Mouse (Mus musculus): Measurements from ENCODE around the gene Tcp1.
"Not testable (repeated sequence)": the region's sequence is repeated elsewhere in the genome, so short reads cannot be mapped to it uniquely, and the experiment has no call there.

The Tcp1 gene

GRCm38 (mm10) chr17:12915881-12916583, 531 bp downstream of the Tcp1 start, which contains the start of gene Mrpl18:
Gene Mrpl18 (minus strand): TSS chr17:12916345.
- DNase-seq (ENCODE audit: low spot score), result peak; percentile 98

DNA sequence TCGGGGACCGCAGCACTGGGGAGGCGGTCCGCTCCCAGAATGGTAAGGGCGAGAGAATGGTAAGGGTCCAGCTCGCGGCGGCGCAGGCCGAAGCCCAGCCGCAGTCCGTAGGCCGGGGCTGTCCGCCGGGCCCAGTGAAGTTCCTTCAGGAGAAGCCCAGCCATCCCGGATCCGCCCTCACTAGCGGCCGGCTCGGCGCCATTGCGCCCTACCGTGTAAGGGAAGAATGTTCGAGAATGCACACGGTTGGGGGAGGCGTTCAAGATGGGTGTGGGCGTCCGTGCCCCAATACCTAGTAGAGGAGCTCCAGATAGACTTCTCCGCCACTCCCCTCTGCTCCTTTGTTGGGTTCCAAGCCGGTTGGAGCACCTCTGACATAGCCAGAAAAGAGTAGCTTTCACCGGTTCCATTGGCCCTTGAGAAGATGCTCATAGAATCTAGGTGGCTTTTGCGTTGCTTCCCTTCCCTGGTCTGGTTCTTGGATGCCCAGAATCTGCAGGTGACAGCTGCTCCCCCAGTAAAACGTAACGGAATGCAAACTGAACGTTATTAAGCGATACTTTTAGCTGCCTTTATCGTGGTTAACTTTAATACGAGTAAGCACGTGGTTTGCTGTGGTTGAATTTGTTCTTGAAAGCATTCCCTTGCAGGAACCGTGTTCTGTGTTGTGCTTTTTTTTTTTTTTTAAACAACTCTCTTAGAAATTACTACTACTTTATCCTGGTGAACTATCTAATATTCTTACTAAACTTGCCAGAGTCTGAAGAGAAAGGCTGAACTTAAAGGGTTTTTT, 1.3 kb downstream of the Tcp1 start:
- DNase-seq (ENCODE audit: low spot score), result no peak

DNA sequence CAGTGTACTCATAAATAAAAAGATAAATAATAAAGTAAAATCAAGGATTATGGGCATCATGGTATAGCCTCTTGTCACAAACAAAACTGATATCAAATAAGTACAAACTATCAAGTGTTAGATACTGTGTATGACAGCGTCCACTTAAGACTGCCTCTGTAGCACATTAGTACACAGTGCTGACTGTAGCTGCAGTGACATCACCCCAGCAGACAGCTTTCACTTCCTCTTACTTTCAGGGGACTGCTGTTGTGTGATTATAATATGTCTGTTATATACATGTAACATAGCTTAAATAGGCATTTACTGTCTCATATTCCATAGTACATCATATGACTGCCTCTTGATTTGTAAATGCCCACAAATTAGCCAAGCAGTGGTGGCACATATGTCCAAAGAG, 5.6 kb downstream of the Tcp1 start:
- no peak for DNase-seq (ENCODE audit: low spot score)

DNA sequence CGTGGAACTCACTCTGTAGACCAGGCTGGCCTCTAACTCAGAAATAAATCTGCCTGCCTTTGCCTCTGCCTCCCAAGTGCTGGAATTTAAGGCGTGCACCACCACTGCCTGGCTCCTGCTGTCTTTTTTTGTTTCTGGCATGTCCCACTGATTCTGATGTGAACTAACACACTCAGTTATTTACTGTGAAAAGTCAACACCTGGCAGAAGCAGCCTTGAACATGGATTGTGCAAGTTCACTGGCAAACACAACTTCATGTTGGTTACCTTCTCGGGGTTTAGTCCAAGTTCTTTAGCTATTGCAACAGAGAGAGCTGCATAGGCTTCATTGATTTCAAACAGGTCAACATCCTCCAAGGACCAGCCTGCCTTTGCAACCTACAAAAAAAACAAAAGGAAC, 9.5 kb downstream of the Tcp1 start:
- DNase-seq (ENCODE audit: low spot score), result no peak

GRCm38 (mm10) chr17:12925703-12926180, 10.2 kb downstream of the Tcp1 start:
- no peak for DNase-seq (ENCODE audit: low spot score)

DNA sequence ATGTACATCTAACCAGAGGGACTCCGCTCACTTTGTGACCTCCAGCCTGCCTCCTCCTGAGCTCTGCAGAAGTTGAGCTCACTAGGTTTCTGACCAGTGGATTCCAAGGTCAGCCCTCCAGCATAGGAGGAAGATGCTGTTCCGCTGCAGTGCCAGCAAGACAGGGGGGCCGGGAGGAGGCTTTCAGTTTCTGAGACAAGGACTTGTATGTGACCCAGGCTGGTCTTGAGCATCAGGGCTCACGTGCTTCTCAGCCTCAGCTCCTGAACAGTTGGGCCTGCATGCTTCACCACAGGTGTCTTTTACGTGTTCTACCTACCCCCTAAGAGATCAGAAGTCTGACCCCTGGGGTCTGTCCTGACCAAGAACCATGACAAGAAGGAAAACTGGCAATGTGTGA, 16.1 kb downstream of the Tcp1 start:
- DNase-seq (ENCODE audit: low spot score), result peak; percentile 4

- DNase-seq (ENCODE audit: low spot score), result no peak
Measured at GRCm38 (mm10) chr17:12935719-12936118, 20.2 kb downstream of the Tcp1 start.

DNA sequence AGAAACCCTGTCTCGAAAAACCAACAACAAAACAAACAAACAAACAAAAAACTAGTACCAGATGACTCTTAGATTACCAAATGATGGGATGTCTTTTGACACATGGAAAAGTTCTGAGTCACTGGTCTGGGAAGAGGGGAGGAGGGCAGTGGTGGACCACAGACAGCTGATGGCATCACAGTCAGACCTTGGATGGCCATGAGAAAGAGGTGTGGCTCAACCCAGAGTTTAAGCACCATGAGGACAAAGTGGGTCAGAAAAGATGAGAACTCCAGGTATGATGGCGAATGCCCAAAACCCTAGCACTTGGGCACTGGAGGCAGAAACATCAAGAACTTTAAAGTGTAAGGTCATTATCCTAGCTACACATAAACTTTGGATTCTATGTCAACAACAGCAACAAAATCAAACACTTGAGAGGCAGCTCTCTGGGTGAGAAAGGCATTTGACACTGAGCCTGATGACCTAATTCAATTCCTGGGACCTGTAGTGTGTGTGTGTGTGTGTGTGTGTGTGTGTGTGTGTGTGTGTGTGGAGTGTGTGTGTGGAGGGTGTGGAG, 22.0 kb downstream of the Tcp1 start:
- DNase-seq (ENCODE audit: low spot score), result no peak

DNA sequence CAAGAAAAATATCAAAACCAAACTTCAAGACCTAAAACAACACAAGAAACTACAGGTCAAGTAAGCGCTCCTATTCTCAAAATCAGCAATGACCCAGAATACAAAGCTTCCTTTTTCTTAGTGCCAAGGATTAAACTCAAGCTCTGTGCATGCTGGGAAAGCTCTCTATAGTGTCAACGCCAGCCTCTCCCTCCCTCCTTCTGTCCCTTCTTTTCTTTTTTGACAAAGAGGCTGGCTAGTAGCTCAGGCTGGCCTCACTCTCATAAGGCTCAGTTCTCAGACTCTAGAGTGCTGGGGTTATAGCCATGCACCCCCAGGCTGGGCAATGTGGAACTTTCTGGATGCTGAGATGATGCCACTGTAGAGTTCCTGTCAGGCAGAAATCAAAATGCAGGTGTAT, 22.6 kb downstream of the Tcp1 start:
- DNase-seq (ENCODE audit: low spot score), result no peak

- not testable (repeated sequence) for DNase-seq (ENCODE audit: low spot score)
Measured at GRCm38 (mm10) chr17:12939377-12940148, 24.1 kb downstream of the Tcp1 start.

DNA sequence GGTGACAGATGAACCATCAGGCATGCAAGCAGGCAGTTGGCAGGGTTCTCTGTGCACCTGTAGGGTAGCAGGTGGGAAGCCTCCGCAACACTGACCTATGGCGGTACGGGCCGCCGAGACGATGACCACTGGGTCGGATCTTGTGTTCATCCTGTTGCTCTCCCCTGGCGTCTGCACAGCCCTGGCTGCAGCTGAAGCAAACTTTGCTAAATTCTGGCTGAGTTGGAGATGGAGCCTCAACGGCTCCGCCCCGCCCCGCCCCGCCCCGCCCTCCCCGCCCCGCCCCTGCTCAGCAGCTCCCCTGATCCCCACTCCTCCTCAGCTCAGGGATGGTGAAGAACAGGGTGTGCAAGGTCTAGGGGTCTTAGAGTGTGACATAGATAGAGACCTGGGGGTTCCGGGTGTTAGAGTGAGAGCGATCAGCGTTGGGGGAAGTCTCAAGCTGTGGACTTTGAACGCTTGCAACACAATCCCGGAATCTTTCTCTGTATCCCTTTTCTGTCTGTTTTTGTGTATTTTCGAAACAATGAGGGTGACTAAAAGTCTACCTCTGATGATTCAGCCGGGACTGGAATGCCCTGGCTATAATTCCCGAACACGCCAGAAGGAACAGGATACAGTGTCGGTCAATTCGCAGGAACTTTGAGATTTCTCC, 24.8 kb downstream of the Tcp1 start, which contains the start of gene Acat3:
Gene Acat3, minus strand, starts transcription at position 450 of the 655 bp plus-strand sequence.
- DNase-seq (ENCODE audit: low spot score), result no peak

GRCm38 (mm10) chr17:12941543-12942260, 26.2 kb downstream of the Tcp1 start:
- DNase-seq (ENCODE audit: low spot score), result no peak

DNA sequence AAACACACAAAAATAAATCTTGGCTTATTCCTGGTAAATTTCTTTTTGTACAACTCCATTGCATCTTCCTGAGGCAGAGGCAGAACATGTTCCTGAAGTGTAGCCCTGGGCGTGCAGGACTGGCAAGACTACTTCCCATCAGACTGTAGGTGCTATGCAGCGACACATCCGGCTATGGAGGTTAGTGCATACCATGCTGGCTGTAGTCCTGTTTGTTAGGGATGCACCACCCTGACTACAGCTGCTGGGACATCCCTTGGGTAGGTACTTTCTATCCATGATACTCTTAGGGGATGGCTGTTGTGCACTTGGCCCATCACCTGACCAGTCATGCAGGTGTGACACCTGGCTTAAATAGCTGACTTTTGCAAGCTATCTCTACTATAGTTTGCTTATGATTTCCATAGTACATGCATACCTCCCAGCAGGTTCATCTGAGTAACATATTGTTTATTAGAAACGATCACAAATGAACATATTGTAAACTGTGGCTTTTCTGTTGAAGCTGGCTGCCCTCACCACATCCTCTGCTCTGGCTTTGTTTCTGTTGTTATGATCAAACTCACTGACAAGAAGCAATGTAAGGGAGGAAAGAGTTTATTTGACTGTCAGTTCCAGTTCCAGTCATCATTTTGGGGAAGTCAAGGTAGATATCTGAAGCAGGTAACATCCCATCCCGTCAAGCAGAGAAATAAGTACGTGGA, 27.1 kb downstream of the Tcp1 start:
- DNase-seq (ENCODE audit: low spot score), result no peak

DNA sequence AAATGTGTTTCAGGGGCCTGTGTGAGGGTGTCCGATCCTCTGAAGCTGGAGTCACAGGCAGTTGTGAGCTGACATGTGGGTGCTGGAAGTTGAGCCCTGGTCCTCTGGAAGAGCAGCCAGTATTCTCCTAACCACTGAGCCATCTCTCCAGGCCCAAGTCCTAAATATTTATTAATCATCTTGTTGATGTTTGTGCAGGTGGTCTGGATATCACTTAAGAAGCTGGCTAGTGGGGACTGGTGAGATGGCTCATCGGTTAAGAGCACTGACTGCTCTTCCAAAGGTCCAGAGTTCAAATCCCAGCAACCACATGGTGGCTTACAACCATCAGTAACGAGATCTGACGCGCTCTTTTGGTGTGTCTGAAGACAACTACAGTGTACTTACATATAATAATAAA, 34.2 kb downstream of the Tcp1 start:
- no peak for DNase-seq (ENCODE audit: low spot score)

DNA sequence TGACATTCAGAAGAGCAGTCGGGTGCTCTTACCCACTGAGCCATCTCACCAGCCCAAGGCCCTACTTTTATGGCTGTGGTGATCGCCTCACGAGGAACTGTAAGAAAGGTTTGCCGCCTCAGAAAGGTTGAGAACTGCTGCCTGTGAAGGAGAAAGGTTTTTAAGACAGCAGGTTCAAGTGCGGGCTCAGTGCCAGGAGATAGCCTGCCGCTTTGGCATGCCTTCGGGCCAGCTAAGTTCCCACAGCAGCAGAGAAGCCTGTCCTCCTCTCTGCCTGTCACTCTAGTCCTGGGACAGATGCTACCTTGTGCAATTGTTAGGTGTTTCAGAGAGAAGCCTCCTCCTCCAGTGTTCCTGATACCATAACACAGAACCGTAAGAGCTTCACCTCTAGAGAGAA, 41.2 kb downstream of the Tcp1 start:
- DNase-seq (ENCODE audit: low spot score), result no peak

- DNase-seq (ENCODE audit: low spot score), result not testable (repeated sequence)
Measured at GRCm38 (mm10) chr17:12959377-12959776, 43.9 kb downstream of the Tcp1 start.

DNA sequence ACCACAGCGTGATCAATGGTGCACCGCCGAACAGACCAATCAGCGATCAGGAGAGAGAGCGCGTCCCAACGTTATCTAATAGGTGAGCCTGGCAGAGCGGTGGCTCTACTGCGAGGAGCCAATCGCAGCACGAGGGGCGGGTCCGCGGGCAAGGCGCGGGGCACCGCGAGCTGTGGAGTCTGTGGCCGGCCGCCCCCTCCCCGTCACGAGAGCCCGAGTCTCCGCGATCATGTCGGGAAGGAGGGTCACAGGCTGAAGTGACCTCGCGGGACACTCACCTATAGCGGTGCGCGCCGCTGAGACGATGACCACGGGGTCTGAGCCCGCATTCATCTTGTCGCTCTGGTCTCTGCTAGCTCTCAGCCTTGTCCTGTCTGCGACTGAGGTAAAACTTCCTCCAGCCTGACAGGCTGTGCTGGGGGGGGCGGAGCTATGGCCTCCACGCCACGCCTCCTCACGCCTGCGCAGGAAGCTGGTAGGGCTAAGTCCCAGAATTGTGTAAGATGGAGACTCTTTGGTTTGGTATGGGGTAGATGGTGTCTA, 44.9 kb downstream of the Tcp1 start, which contains the start of gene Acat2:
Gene Acat2, minus strand, starts transcription at position 417 of the 543 bp plus-strand sequence.
- peak; percentile 92 for DNase-seq (ENCODE audit: low spot score)

DNA sequence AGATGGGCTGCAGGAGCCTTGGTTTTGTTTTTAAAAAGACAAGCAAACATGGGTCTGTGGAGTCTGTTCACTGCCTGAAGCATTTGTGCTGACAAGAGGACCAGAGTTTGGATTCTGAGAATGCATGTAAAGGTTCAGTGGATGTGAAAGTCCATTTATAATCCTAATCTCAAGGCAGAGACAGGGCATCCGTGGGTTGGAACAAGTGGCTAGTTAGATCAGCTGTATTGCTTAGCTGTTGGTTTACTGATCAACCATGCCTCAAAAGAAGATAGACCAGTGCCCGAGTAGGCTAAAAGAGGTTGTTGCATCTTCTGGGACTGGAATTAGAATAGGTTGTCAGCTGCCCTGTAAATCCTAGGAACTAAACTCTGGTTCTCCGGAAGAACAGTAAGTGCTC, 48.0 kb downstream of the Tcp1 start:
- no peak for DNase-seq (ENCODE audit: low spot score)

DNA sequence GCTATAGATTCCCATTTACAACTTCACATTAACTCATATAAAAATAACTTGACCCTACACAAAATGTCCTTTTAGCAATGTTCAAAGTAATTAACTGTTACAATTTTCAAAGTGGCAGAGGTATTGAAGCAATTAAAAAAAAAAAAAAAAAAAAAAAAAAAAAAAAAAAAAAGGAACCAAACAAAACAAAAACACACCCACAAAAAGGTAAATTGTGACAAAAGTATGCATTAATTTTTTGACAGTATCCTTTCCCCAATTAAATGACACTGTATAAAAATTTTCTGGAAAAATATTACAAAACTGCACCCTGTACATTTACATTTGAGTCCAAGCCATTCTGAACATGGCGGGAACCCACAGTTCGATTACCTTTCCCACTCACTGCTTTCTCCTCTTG, 51.7 kb downstream of the Tcp1 start:
- DNase-seq (ENCODE audit: low spot score), result no peak

- DNase-seq (ENCODE audit: low spot score), result no peak
Measured at GRCm38 (mm10) chr17:12973851-12974250, 58.4 kb downstream of the Tcp1 start.
